Mouse (Mus musculus) kidney, postnatal 0 days (tissue): ENCODE results near the gene Ddc. TPM values are rescaled to one million over a fixed set of nuclear protein-coding genes. Genes with fewer than 3 reads are reported as not detected.

Source experiments
- ATAC-seq: fragments of 200-750 bp; cut with Nextera tagmentation; replicated peaks from 2 replicates; pipeline ENCODE4 v1.8.0; 2017; ENCODE audit warnings: low read depth, moderate number of reproducible peaks, moderate TSS enrichment, moderate library complexity; ENCODE audit not compliant: low FRiP score
- DNase-seq: peaks from one replicate; pipeline ENCODE4 v3.0.0-alpha.2; 2016; ENCODE audit warnings: low spot score
- H3K27ac ChIP-seq: fragments of 300-500 bp; sonication (generic); 2 replicates; pipeline ENCODE4 v1.5.1; 2014; ENCODE audit warnings: mild to moderate bottlenecking
- H3K27me3 ChIP-seq: fragments of 300-500 bp; sonication (generic); 2 replicates; pipeline ENCODE4 v1.6.1; 2014; ENCODE audit warnings: low read length, mixed read lengths; ENCODE audit not compliant: insufficient read depth
- H3K36me3 ChIP-seq: fragments of 300-500 bp; sonication (generic); 2 replicates; pipeline ENCODE4 v1.6.1; 2014; ENCODE audit warnings: low read length, mixed read lengths; ENCODE audit not compliant: insufficient read depth
- H3K4me1 ChIP-seq: fragments of 300-500 bp; sonication (generic); replicated peaks from 2 replicates; pipeline ENCODE4 v1.6.1; 2014; ENCODE audit warnings: antibody characterized with exemption, low read length, mixed read lengths; ENCODE audit not compliant: insufficient read depth
- H3K4me2 ChIP-seq: fragments of 300-500 bp; sonication (generic); 2 replicates; pipeline ENCODE4 v1.6.1; 2014; ENCODE audit warnings: mild to moderate bottlenecking, low read length, moderate library complexity, mixed read lengths
- H3K4me3 ChIP-seq: fragments of 300-500 bp; sonication (generic); replicated peaks from 2 replicates; pipeline ENCODE4 v1.5.1; 2014; ENCODE audit warnings: low read depth, low read length
- H3K9ac ChIP-seq: fragments of 300-500 bp; sonication (generic); 2 replicates; pipeline ENCODE4 v1.6.1; 2014; ENCODE audit warnings: low read depth, low read length
- H3K9me3 ChIP-seq: fragments of 300-500 bp; sonication (generic); replicated peaks from 2 replicates; pipeline ENCODE4 v1.6.1; 2016; ENCODE audit warnings: low read length, inconsistent platforms, mixed read lengths
- CTCF ChIP-seq: IDR thresholded peaks from 2 replicates; pipeline ENCODE4 v1.5.1; 2016; ENCODE audit warnings: antibody characterized with exemption, low read depth, mild to moderate bottlenecking, moderate library complexity
- WGBS: fragments of 180-500 bp; shearing (Covaris S2); extraction: QIAGEN DNeasy Blood & Tissue Kit; methylation state at CpG from one replicate; pipeline ENCODE4 v1.1.7; 2014; 5-methylcytosine and 5-hydroxymethylcytosine counted together
- polyA plus RNA-seq: library from polyadenylated mRNA; unstranded; fragments of >200 nt; fragmentation: Nextera tagmentation; extraction: Ambion mirVana; gene quantifications from 2 replicates; pipeline ENCODE4 v1.2.1, GENCODE M21; 2015

The Ddc gene
- polyA plus RNA-seq, 1 experiment from 2014 or later: 17.4 TPM

DNA sequence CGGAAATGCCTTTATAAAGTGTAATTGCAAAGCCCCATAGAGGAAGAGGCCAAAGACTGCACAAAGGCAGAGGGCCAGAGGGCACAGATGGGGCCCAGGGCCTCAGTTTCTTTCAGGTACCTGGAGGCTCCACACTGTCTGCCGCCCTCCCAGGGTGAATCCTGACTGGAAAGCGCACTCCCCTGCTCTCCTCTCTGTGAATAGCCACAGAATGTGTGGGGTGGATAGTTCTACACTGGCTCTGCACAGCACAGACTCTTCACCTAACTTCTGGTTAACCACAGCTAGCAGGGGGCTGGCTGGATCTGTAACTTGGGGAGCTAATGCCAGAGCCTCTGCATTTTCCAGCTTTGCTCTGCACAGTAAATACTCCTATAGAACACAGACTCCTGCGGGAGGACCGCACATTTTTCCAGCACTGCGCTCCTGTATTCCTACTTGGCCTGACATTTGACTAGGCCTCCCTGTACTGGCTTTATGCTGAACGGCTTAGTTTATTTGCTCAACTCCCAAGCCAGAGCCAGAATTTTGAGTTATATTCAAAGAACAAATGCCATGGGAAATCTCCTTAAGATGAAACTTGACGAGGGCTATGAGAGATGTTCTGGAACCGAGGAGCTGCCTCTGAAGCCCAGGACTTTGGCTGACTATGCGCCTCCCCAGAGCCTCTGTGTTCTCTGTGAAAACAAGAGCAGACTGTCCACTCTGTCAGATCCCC lies 18.8 kb downstream of the Ddc start:
- 49% methylated on average over 10 of the region's 10 CpGs for WGBS
- DNase-seq (no peak), ATAC-seq (peak; percentile 23; the same call in 1 of the 2 replicates)
- Histone ChIP-seq H3K9me3 (no peaks in the 10 kb centered on the region), H3K27me3 (no peaks in the 10 kb centered on the region), H3K4me3 (no peak overlapping the region), H3K36me3 (no peaks in the 10 kb centered on the region), H3K4me1 (peaks cover 10% of the 10 kb centered on the region), H3K9ac (no peak overlapping the region), H3K4me2 (no peak overlapping the region), H3K27ac (peak overlapping the region; percentile 67)
- TF ChIP-seq CTCF: no peak

DNA sequence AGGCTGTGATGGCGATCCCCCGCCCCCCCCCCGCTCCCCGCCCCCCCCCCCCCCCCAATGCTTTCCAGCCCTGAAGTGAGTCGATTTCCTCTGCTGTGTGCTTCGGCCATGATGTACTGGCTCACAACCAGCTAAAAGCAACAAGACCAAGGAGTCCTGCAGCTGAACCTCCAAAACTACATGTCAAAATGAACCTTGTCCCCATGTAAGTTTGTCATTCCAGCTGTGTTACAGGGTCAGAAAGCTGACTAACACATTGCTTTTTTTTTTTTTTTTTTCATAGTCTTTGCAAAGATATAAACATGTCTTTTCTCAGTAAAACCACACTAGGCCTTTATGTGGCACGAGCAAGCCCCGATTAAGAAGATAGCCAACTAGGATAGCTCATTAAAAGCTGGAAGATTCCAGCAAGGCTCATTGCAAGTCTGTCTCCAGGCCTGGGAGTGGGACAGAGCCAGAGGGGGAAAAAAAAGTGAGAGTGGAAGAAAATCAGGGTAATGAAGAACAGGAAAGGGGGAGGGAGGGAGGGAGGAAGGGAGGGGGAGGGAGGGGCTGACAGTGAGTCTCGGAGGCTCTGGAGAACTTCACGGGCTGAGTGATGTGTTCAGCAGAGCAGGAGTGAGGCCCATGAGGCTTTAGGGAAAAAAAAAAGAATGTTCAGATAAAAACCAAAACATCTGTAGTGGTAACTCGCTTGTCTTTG lies 19.5 kb downstream of the Ddc start:
- DNase-seq (peak; percentile 65), ATAC-seq (peak; percentile 44)
- Histone ChIP-seq H3K4me1 (peaks cover 12% of the 10 kb centered on the region), H3K4me2 (no peak overlapping the region), H3K27ac (peak overlapping the region; percentile 67), H3K4me3 (no peak overlapping the region), H3K27me3 (no peaks in the 10 kb centered on the region), H3K9ac (no peak overlapping the region), H3K9me3 (no peaks in the 10 kb centered on the region), H3K36me3 (no peaks in the 10 kb centered on the region)
- no peak for TF ChIP-seq CTCF
- 8% methylated on average over 7 of the region's 11 CpGs for WGBS

DNA sequence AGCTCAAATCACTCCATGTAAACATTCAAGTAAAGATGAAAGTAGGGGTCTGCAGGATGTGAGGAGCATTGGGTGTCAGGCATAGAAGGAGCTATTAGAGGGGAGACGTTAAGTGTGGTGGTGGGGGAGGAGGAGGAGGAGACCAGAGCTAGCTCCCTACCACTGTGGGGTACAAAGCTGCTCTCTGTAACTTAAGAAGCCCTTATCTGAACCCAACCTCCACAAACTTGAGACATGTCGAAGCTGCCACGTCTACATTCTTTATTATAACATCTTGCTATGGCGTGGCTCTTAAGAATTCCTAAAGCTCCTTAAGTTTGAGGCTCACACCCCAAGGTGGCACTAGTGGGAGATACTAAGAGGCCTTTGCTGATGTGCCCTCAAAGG lies 20.1 kb downstream of the Ddc start:
- H3K9ac ChIP-seq: no peak overlapping the region
- H3K4me3 ChIP-seq: no peak overlapping the region
- no peaks in the 10 kb centered on the region for H3K36me3 ChIP-seq
- peaks cover 18% of the 10 kb centered on the region for H3K4me1 ChIP-seq
- H3K27me3 ChIP-seq: no peaks in the 10 kb centered on the region
- TF ChIP-seq CTCF: no peak
- no peaks in the 10 kb centered on the region for H3K9me3 ChIP-seq
- WGBS: 31% methylated on average over 4 of the region's 4 CpGs
- peak overlapping the region; percentile 47; the same call in 1 of the 2 replicates for H3K27ac ChIP-seq
- DNase-seq: peak; percentile 69
- H3K4me2 ChIP-seq: no peak overlapping the region
- peak; percentile 33 for ATAC-seq

DNA sequence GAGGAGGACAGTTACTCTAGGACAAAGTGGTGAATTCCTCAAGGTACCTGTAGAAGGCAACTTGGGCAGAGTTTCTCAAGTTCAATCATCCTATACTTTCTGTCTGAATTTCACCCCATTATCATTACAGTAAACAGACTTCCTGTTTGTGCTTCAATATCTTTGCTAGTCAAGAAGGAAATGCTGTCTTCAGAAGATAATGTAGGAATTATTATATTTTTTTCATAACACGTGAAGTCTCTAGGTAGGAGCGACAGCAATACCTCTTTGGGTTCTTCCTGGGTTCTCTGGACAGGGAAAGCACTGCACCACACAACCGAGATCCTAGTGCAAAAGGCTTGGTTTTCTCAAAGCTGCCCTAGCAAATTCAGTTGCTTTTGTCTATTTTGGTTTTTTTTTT lies 21.6 kb downstream of the Ddc start:
- Histone ChIP-seq H3K4me1 (peaks cover 27% of the 10 kb centered on the region), H3K27ac (no peak overlapping the region), H3K9me3 (no peaks in the 10 kb centered on the region), H3K4me3 (no peak overlapping the region), H3K4me2 (no peak overlapping the region), H3K36me3 (no peaks in the 10 kb centered on the region), H3K9ac (no peak overlapping the region), H3K27me3 (no peaks in the 10 kb centered on the region)
- ATAC-seq: no peak
- DNase-seq: no peak
- 94% methylated on average over 3 of the region's 3 CpGs for WGBS
- TF ChIP-seq CTCF: no peak

DNA sequence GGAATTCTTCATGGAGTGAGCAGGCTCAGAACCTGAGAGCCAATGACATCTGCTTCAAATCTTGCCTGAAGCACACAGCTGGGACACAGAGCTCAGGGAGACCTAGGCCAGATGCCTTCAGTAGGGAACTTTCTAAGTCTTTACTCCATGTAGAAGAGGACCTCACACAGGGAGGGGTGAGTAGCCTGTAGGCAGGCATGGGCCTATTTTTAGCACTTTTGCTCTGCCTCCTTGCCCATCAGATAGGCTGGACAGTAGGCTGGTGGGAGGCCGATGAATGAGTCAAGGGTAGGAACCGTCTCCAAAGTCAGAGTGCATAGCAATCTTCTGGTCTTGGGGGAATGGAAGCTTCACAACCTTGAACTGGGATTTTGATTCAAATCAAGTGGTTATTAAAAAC lies 22.7 kb downstream of the Ddc start:
- Histone ChIP-seq H3K36me3 (no peaks in the 10 kb centered on the region), H3K4me1 (peaks cover 29% of the 10 kb centered on the region), H3K9ac (no peak overlapping the region), H3K27ac (no peak overlapping the region), H3K4me3 (no peak overlapping the region), H3K4me2 (no peak overlapping the region), H3K27me3 (no peaks in the 10 kb centered on the region), H3K9me3 (no peaks in the 10 kb centered on the region)
- TF ChIP-seq CTCF: no peak
- ATAC-seq (no peak), DNase-seq (no peak)
- 86% methylated on average over 2 of the region's 2 CpGs for WGBS

DNA sequence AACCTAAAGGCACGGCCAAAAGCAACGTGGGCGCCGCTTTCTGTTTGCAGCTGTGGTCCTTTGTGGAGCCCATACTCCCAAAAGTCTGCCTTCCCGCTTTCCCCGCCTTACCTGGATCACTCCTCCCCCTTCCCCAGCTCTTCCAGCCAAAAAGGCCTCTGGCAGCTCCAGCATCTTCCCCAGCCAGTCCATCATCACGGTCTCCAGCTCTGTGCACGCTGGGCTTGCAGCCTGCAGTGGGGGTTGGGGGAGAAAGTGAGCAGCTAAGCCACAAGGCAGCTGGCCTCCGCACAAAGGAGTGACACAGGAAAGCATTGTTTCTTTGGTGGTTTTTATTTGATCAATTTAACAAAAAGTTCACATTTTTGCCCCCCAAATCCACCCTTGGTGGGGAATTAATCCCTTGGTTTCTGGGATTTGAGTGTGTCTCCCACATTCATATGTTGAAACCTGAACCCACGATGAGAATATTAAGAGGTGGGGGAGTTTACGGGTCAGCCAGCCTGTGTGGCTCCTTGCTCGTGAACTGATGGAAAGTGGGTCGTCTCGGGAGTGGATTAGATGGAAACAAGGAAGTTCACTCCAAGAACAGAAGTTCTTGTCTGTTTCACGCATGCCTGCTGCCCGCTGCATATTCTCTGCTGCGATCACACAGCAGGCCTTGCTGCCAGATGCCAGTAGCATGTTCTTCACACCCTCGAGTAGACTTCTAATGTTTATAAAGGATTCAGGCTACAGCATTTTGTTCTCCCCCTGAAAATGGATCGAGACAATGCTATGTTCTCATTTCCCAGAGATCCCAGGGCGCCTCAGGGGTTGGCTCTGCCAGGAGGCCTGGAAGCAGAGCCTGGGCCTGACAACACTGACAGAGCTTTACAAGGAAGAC lies 24.7 kb downstream of the Ddc start:
- H3K4me1 ChIP-seq: peaks cover 20% of the 10 kb centered on the region
- H3K9ac ChIP-seq: no peak overlapping the region
- no peak overlapping the region for H3K4me3 ChIP-seq
- H3K27ac ChIP-seq: no peak overlapping the region; the same call in 1 of the 2 replicates
- no peaks in the 10 kb centered on the region for H3K9me3 ChIP-seq
- H3K27me3 ChIP-seq: no peaks in the 10 kb centered on the region
- no peak overlapping the region for H3K4me2 ChIP-seq
- DNase-seq: peak; percentile 62
- TF ChIP-seq CTCF: no peak
- ATAC-seq: no peak
- H3K36me3 ChIP-seq: no peaks in the 10 kb centered on the region
- WGBS: 42% methylated on average over 20 of the region's 20 CpGs
